Mouse (Mus musculus): ENCODE measurements around the gene Bag2.
"Not testable (repeated sequence)": the region's sequence is repeated elsewhere in the genome, so short reads cannot be mapped to it uniquely, and the experiment has no call there.

Bag2 gene

GRCm38 (mm10) chr1:33749709-33750108 lies 7.9 kb downstream of the Bag2 start:
- in situ Hi-C loops (cut with MseI, MboI) = not testable (repeated sequence)

- in situ Hi-C loops (cut with MseI, MboI) = no loop called here
These were observed 8.5 kb downstream of the Bag2 start for GRCm38 (mm10) chr1:33749109-33749508.

DNA sequence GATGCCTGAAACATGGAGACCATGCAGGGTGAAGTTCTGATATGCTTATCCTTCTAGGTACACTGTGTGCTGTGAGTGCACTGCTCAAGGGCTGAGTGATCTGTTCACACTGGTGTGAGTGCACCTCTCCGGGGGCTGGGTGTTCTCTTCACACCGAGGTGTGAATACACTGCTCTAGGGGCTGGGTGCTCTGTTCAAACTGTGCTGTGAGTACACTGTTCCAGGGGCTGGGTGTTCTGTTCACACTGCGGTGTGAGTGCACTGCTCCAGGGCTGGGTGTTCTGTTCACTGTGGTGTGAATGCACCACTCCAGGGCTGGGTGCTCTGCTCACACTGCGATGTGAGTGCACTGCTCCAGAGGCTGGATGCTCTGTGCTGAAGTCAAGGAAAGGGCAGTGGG lies 11.7 kb downstream of the Bag2 start:
- in situ Hi-C loops (cut with MseI, MboI) = no loop called here

DNA sequence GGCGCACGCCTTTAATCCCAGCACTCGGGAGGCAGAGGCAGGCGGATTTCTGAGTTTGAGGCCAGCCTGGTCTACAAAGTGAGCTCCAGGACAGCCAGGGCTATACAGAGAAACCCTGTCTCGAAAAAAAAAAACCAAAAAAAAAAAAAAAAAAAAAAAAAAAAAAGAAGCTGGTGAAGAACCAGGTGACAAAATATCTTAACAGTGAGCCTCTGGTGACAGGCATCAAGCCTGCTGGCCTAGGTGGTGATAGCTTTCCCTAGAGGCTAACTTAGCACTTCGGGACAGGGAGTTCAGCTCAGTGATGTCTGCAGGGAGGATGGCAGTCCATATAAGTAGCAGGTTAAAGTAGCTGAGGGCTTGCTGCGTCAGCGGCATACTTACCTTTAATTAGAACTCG lies 12.8 kb downstream of the Bag2 start:
- in situ Hi-C loops (cut with MseI, MboI) = not testable (repeated sequence)

DNA sequence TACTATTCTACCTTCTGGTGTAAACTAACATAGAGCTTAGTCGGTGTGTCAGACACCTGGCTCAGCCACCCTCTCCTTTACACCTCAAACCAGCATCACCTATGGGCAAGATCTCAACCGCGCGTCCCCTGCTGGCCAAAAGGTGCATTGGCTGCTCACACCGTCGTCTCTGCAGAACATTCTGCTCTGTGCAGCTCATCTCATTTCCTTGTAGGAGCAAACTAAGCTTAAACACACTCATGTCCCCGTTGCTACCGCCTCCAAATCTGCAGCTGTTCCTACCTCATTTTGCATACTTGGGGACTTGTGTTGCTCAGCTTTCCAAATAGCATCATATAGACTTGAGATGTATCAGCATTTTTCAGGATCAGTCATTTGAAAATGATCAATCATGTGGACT lies 14.7 kb downstream of the Bag2 start:
- in situ Hi-C loops (cut with MseI, MboI) = no loop called here

DNA sequence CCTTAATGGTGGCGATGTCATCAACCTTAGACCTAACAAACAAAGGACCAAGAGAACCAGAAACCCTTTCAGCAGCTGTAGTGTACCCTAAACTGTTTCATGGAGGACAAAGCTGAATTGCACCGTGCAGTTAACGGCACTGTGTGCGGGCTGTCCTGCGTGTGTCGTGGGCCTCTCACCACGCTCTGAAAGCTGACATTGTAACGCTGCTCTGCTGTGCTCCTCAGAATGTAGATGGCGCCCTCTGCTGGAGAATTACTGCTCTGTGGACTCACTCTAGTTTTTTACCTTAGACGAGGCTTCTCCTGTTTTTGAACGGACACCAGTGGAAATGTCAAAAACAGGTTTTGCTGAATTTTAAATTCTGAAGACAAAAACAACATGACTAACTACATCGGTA lies 18.3 kb downstream of the Bag2 start:
- in situ Hi-C loops (cut with MseI, MboI) = loop anchor here (5.0 kb wide), 2 partner anchors 57 to 67 kb away; no protein-coding TSS in a partner anchor

DNA sequence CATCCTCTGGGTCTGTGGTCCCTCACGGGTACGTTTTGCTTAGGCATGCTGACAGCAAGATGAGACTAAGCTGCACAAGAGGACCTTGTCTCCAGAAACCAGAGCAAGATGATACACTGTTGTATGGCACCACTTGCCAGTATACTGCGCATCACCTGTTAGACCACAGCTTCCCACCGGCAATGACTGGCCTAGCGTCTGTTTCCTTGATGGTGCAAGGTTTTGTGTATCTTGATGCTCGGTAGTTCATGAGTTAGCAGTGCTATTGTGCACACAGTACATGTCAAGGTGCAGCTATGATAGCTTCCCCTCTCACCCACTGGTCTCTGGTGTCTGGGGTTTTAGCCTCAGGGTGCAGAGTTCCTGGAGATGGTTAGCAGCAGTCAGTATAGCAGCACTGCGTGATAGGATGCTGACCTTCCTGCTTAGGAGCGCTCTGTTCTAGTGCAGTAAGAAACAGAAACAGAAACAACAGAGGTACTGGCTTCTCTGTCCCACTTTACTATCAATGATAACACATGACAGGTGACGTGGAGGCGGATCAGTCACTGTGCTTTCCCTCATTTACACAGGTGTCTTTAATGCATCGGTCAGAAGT lies 18.8 kb downstream of the Bag2 start:
- in situ Hi-C loops (cut with MseI, MboI) = loop anchor here (5.0 kb wide), 2 partner anchors 56 to 66 kb away; no protein-coding TSS in a partner anchor

- in situ Hi-C loops (cut with MseI, MboI) = loop anchor here (5.0 kb wide), 2 partner anchors 56 to 66 kb away; no protein-coding TSS in a partner anchor
These were observed 19.3 kb downstream of the Bag2 start for GRCm38 (mm10) chr1:33738281-33738680.

DNA sequence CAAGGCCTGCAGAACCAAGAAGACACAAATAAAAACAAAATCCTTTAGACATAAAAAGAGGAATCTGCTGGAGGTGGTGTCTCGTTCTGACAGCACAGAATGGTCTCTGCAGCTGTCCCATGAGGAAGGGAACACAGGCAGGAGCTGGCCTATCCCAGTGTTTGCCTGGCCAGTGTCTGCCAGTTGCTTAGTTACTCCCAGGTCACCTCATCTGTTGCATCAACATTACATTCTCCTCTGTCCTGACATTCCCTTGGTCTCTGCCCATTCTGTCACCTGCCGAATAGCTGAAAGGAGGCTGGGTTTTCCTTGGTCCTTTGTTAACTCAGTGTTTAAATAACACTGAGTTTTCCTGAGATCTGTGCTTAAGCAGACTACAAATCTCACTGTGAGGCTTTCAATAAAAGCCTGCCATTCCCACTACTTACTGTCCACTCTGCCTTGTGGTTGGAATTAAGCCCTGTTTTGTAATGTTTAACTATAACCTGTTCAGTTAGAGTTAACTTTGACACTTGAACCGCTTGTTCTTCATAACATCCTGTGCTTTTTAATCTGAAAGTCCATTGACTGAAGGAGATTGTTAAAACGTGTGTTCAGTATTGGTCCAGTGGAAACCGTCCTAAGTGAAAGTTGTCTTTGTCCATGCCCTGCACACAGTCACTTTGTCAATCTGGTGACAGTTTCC lies 23.5 kb downstream of the Bag2 start:
- in situ Hi-C loops (cut with MseI, MboI) = no loop called here

GRCm38 (mm10) chr1:33733044-33733443 lies 24.6 kb downstream of the Bag2 start:
- in situ Hi-C loops (cut with MseI, MboI) = no loop called here

GRCm38 (mm10) chr1:33725086-33725485 lies 32.5 kb downstream of the Bag2 start:
- in situ Hi-C loops (cut with MseI, MboI) = no loop called here

DNA sequence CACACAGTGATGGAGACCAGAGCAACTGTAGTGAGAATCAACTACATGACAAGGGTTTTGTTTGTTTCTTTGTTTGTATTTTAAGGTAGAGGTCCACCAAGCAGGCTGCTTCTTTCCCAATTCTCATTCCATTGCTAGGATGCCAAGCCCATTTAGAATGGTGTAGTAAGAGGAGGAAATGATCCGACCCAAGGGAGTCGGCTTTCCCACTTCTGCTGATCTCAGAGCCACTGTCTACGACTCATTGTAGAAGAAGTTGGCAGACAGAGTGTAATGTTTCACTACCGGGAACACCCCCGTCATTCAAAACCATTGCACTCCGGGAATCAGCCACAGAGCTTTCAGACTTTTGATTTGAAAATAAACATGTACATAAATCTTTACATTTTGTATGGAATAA lies 33.1 kb downstream of the Bag2 start:
- in situ Hi-C loops (cut with MseI, MboI) = no loop called here

- in situ Hi-C loops (cut with MseI, MboI) = no loop called here
These were observed 36.6 kb downstream of the Bag2 start for GRCm38 (mm10) chr1:33721020-33721419.

- in situ Hi-C loops (cut with MseI, MboI) = no loop called here
These were observed 37.4 kb downstream of the Bag2 start for GRCm38 (mm10) chr1:33720231-33720630.

DNA sequence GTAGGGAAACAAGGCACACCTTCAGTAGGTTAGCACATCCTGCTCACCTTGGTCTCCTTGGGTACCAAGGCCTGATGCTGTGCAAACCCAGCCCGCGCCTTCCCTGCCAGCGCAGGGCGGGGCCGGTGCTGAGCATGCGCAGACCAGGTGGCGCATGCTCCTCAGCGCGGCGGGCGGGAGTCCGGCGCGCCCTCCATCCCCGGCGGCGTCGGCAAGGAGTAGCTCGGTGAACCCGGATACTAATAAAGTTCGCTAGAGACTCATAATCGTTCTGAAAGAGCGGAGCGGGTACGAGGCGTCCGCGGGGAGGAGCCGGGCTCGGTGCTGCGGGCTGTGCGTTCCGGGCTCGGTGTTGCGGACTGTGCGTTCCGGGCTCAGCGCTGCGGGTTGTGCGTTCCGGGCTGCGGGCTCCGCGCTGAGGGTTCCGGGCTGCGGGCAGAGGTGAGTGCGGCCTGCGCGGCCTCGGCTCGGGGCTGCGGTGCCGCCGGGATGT lies 37.8 kb downstream of the Bag2 start, which contains the start of gene Rab23:
Gene Rab23, plus strand, starts transcription at position 155 of the 493 bp plus-strand sequence.
- in situ Hi-C loops (cut with MseI, MboI) = no loop called here

- in situ Hi-C loops (cut with MseI, MboI) = no loop called here
These were observed 40.0 kb downstream of the Bag2 start for GRCm38 (mm10) chr1:33717636-33718035.

DNA sequence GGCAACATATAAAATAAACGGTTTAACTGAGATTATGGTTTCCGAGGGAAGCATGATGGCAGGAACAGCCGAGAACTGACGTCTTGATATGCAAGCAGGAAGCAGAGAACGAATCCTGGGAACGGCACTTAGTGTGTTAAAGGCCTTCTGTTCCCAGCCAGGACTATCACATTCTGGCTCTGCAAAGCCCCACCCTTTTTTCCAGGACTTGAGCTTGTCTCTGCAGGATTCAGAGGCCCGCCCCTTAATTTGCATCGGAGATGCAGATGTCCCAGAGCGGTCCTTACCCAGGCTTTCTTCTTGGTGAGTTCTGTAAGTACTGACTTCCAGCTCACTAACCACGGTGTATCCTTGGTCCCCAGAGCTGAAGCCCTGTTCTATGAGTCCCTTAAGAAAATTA lies 42.8 kb downstream of the Bag2 start:
- in situ Hi-C loops (cut with MseI, MboI) = no loop called here

- in situ Hi-C loops (cut with MseI, MboI) = no loop called here
These were observed 45.6 kb downstream of the Bag2 start for GRCm38 (mm10) chr1:33712026-33712425.

DNA sequence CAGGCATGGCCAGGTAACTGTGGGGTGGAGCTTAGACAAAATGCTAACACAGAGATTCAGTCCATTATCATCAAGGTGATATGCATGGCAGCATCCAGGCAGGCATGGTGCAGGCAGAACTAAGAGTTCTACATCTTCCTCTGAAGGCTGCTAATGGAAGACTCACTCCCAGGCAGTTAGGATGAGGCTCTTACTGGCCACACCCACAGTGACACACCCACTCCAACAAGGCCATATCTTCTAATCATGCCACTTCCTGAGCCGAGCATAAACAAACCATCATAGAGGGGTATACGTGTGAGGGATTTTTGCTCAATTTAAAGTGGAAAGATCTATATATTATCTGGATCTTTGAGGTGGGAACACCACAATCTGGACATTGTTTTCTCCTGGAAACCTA lies 48.0 kb downstream of the Bag2 start:
- in situ Hi-C loops (cut with MseI, MboI) = no loop called here

GRCm38 (mm10) chr1:33701244-33701643 lies 56.4 kb downstream of the Bag2 start:
- in situ Hi-C loops (cut with MseI, MboI) = no loop called here

GRCm38 (mm10) chr1:33696016-33696415 lies 61.6 kb downstream of the Bag2 start:
- in situ Hi-C loops (cut with MseI, MboI) = no loop called here

Data from mouse trophoblast stem cell (cell line).